Mouse (Mus musculus): ENCODE data around the gene Ntrk3.

GRCm38 (mm10) chr7:78695200-78695599 is 42.6 kb downstream of the Ntrk3 start:
- TF ChIP-seq POLR2A (IDR thresholded peaks at IDR 0.05; ENCODE audit: control insufficient read depth, low read depth, low read length) (no peak), CTCF (IDR thresholded peaks at IDR 0.05; ENCODE audit: control insufficient read depth, insufficient read depth, insufficient replicate concordance, low read depth, low read length) (no peak)

Data from testis, adult 2 months (tissue).